Mouse (Mus musculus): ENCODE data around the gene Uvrag.

- TF ChIP-seq CTCF (IDR thresholded peaks at IDR 0.05; ENCODE audit: low read depth, low read length) (no peak), GATA1 (IDR thresholded peaks at IDR 0.05; ENCODE audit: borderline replicate concordance, low read length) (no peak), POLR2AphosphoS5 (IDR thresholded peaks at IDR 0.05; ENCODE audit: insufficient replicate concordance, low read depth, low read length) (no peak), TAL1 (conservative IDR thresholded peaks at IDR 0.05; ENCODE audit: low read depth, low read length) (no peak), GATA2 (IDR thresholded peaks at IDR 0.05; ENCODE audit: borderline replicate concordance, low read depth, low read length) (no peak)
Measured at GRCm38 (mm10) chr7:99015914-99016313, 125.0 kb downstream of the Uvrag start.

Measured in G1E (cell line).